Mouse (Mus musculus): ENCODE data around the gene Setx.
A peak's percentile ranks its signal among the peaks of the same experiment; 100 is the strongest.

Gene Setx

GRCm38 (mm10) chr2:29135161-29135560, 11.2 kb downstream of the Setx start:
- DNase-seq (ENCODE audit: low spot score in 2 of 2), result no peak

- no peak for DNase-seq (ENCODE audit: low spot score in 2 of 2)
Measured at GRCm38 (mm10) chr2:29151941-29152340, 28.0 kb downstream of the Setx start.

- no peak for DNase-seq (ENCODE audit: low spot score in 2 of 2)
Measured at GRCm38 (mm10) chr2:29168067-29168466, 44.1 kb downstream of the Setx start.

GRCm38 (mm10) chr2:29174887-29175286, 50.9 kb downstream of the Setx start:
- no peak for DNase-seq (ENCODE audit: low spot score in 2 of 2)

- DNase-seq (ENCODE audit: low spot score in 2 of 2), result no peak
Measured at GRCm38 (mm10) chr2:29179810-29180209, 55.8 kb downstream of the Setx start.

GRCm38 (mm10) chr2:29181111-29181510, 57.1 kb downstream of the Setx start:
- DNase-seq (ENCODE audit: low spot score in 2 of 2), result no peak

GRCm38 (mm10) chr2:29183266-29183924, 59.4 kb downstream of the Setx start:
- no peak for DNase-seq (ENCODE audit: low spot score in 2 of 2)

- no peak for DNase-seq (ENCODE audit: low spot score in 2 of 2)
Measured at GRCm38 (mm10) chr2:29186209-29186608, 62.2 kb downstream of the Setx start.

- no peak for DNase-seq (ENCODE audit: low spot score in 2 of 2)
Measured at GRCm38 (mm10) chr2:29190392-29190791, 66.4 kb downstream of the Setx start.

- no peak for DNase-seq (ENCODE audit: low spot score in 2 of 2)
Measured at GRCm38 (mm10) chr2:29191216-29192215, 67.5 kb downstream of the Setx start.

GRCm38 (mm10) chr2:29192629-29193278, 68.8 kb downstream of the Setx start:
- DNase-seq (ENCODE audit: low spot score in 2 of 2), result no peak

- no peak for DNase-seq (ENCODE audit: low spot score in 2 of 2)
Measured at GRCm38 (mm10) chr2:29193819-29194546, 70.0 kb downstream of the Setx start.

GRCm38 (mm10) chr2:29194547-29195463, 70.8 kb downstream of the Setx start:
- peak; percentile 60 to 67 for DNase-seq (ENCODE audit: low spot score in 2 of 2)

- no peak for DNase-seq (ENCODE audit: low spot score in 2 of 2)
Measured at GRCm38 (mm10) chr2:29196844-29197243, 72.9 kb downstream of the Setx start.

- no peak for DNase-seq (ENCODE audit: low spot score in 2 of 2)
Measured at GRCm38 (mm10) chr2:29198446-29198845, 74.5 kb downstream of the Setx start.

GRCm38 (mm10) chr2:29199909-29200308, 75.9 kb downstream of the Setx start:
- DNase-seq (ENCODE audit: low spot score in 2 of 2), result peak in 1 of 2 experiments; percentile 37

- DNase-seq (ENCODE audit: low spot score in 2 of 2), result no peak
Measured at GRCm38 (mm10) chr2:29201223-29201955, 77.4 kb downstream of the Setx start.

GRCm38 (mm10) chr2:29206156-29206555, 82.2 kb downstream of the Setx start:
- no peak for DNase-seq (ENCODE audit: low spot score in 2 of 2)

GRCm38 (mm10) chr2:29216286-29217012, 92.5 kb downstream of the Setx start:
- DNase-seq (ENCODE audit: low spot score in 2 of 2), result no peak

All from frontal cortex, postnatal 25 days (tissue).